Mouse (Mus musculus): ENCODE results near the gene Thnsl2. TPM values are rescaled to one million over a fixed set of nuclear protein-coding genes. Genes with fewer than 3 reads are reported as not detected.

The Thnsl2 gene
- 5.3 TPM in 2 replicates for polyA plus RNA-seq (2016; fragmentation: Nextera tagmentation; extraction: Ambion mirVana)

DNA sequence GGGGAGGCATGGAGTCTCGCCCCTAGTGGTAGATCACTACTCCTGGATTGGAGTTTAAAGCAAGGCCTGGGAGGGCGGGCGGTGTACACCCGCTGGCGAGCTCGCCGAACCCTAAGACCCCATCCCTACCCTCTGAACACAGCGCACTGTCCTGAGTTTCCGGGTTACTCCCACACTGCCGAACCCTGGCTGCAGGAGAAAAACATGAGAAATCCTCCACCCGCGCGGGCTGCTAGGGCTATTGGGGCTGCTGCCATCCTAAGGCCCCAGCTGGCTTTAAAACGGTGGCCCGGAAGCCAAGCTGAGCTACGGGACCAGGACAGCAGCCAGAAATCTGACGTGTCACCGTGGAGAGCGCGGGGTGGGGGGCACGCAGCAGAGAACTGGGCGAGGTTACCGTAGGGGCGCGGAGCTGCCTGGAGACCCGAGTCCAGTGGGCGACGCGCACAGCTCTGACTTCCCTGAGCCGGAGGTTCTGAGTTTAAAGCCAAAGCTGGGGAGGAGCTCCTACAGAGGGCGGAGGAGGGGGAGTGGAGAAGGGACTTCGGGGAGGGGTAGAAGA, at the start of gene Thnsl2:
TSS of gene Thnsl2 (minus strand) at position 546 of the 562 bp plus-strand sequence.
- peak; percentile 80 for DNase-seq (ENCODE audit: low spot score)
- under 1% methylated on average over 32 of the region's 32 CpGs for WGBS
- Histone ChIP-seq H3K4me1 (peaks cover 14% of the 10 kb centered on the region), H3K27ac (replicated peaks) (peak within 1 kb of the TSS; percentile 87), H3K36me3 (replicated peaks) (no peaks in the 10 kb centered on the region), H3K4me3 (peak within 1 kb of the TSS; percentile 75), H3K27me3 (replicated peaks; ENCODE audit: low read depth, poor library complexity, severe bottlenecking) (peaks cover 4% of the 10 kb centered on the region; the same call in 1 of the 2 replicates), H3K9me3 (no peaks in the 10 kb centered on the region)

DNA sequence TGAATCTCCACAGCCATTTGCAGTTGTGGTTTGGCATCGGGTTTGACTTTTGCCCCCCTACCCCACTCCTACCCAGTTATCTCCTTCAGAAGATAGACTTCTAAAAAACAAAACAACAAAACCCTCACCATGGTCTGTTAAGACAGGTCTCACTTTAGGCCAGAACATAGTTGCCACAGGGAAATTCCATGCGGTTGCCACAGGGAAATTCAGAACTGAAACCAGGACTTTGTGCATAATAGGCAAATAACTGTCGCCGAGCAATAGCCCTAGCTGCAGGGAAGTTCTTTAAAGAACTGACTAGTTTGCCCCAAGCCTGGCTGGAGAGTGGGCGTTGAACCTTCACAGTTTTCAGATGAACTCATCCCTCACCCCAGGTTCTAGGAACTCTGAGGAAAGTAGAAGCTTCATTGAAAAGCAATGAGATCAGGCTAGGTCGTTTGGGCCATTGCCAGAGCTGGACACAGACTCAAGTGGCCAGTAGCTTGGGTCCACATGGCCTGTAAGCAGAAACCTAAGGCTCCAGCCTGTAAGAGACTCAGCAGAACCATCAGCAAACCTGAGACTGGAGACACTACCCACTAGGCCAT, 49.0 kb upstream of the Thnsl2 start:
- Histone ChIP-seq H3K27me3 (replicated peaks; ENCODE audit: low read depth, poor library complexity, severe bottlenecking) (no peaks in the 10 kb centered on the region), H3K9me3 (no peaks in the 10 kb centered on the region), H3K4me1 (no peaks in the 10 kb centered on the region), H3K36me3 (replicated peaks) (no peaks in the 10 kb centered on the region), H3K27ac (replicated peaks) (no peak overlapping the region), H3K4me3 (no peak overlapping the region)
- DNase-seq (ENCODE audit: low spot score), result no peak
- 82% methylated on average over 6 of the region's 6 CpGs for WGBS

DNA sequence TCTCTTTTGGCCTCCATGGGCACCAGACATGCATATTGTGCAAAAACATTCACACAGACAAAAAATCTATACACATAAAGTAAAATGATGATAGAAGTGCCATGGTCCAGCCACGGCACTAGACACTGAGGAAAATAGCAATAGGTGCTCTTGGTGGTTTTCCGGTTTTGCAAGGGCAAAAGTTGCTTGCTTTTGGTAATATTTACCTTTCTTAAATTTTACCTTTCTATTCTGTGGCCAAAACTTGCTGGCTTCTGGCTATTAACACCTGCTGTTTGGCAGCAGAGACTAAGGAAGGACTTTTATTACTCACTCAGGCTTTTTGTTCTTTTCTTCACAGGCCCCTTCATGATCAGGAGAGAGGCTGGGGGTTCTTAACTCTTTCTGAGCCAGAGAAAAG, 46.3 kb upstream of the Thnsl2 start:
- 86% methylated on average over 2 of the region's 2 CpGs for WGBS
- Histone ChIP-seq H3K9me3 (no peaks in the 10 kb centered on the region), H3K27me3 (replicated peaks; ENCODE audit: low read depth, poor library complexity, severe bottlenecking) (no peaks in the 10 kb centered on the region), H3K4me1 (no peaks in the 10 kb centered on the region), H3K4me3 (no peak overlapping the region), H3K36me3 (replicated peaks) (no peaks in the 10 kb centered on the region), H3K27ac (replicated peaks) (no peak overlapping the region)
- no peak for DNase-seq (ENCODE audit: low spot score)

DNA sequence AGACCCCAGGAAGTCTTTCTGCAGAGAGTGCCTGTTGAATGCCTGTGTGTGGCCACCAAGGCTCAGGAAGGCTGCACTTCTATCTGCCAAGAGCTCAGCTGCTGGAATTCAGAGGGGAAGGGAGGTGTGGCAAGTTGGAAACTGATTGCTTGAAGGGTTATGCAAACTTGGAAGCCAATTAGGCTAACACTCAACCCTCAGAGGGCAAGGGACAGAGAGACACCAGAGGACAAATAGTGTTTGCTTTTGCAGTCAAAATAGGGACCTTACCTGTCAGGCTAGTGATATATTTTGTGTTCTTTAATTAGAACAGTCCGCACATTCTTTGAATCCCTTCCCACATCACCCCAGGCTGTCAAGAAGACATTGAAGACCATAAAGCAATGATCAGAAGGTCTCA, 45.3 kb upstream of the Thnsl2 start:
- H3K27me3 ChIP-seq (replicated peaks; ENCODE audit: low read depth, poor library complexity, severe bottlenecking), result no peaks in the 10 kb centered on the region
- H3K36me3 ChIP-seq (replicated peaks), result no peaks in the 10 kb centered on the region
- H3K9me3 ChIP-seq, result no peaks in the 10 kb centered on the region
- WGBS, result 76% methylated on average over 1 of the region's 1 CpGs
- H3K4me1 ChIP-seq, result no peaks in the 10 kb centered on the region
- no peak overlapping the region for H3K27ac ChIP-seq (replicated peaks)
- H3K4me3 ChIP-seq, result no peak overlapping the region
- no peak for DNase-seq (ENCODE audit: low spot score)

DNA sequence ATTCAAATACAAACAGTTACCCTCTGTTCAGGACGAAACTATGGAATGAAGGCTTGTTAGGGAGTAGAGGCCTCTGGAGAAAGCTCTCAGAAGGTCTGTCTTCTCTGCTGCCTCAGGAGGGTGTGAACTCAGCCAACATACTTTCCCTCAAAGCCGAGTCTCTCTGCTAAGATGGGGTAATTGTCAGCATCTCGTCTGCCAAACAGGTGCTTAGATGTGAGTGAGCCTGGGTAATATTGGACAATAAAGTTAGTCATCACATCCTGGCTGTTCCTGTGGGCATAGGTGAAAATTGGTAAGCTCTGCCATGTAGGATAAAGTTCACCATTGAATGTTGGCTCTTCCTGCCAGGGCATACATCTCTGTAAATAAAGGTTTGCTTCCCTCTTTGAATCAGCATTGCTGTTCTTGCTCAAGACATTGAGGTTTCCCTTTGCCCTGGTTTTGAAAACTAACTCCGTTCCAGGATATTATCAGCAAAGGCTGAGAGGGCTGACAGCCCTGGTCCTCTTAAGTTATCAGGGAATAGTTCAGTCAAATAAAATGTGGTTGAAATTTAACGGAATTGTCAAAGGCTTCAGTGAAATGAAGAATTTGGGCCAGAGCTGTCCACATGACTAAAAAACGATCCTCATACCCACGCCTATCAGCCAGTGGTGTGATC, 40.8 kb upstream of the Thnsl2 start:
- H3K4me3 ChIP-seq, result no peak overlapping the region
- no peaks in the 10 kb centered on the region for H3K9me3 ChIP-seq
- no peaks in the 10 kb centered on the region for H3K4me1 ChIP-seq
- no peaks in the 10 kb centered on the region for H3K36me3 ChIP-seq (replicated peaks)
- no peak overlapping the region for H3K27ac ChIP-seq (replicated peaks)
- no peak for DNase-seq (ENCODE audit: low spot score)
- WGBS, result 86% methylated on average over 7 of the region's 7 CpGs
- H3K27me3 ChIP-seq (replicated peaks; ENCODE audit: low read depth, poor library complexity, severe bottlenecking), result no peaks in the 10 kb centered on the region

DNA sequence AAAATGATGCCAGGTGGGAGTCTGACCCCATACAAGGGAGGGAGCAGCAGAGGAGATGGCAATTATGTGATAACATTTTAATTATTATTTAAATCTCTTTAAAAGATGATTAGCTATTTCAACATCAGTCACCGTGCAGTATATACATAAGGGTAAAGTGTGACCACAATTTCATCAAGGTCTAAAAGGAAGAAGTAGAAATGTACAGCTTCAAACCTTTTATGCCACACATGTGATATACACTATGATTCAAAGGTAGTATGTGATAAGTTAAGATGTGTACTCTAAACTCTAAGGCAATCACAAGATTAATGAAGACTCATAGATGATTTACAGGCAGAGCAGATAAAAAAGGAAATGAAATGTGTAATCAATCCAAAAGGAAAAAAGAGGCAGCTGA, 36.4 kb upstream of the Thnsl2 start:
- H3K36me3 ChIP-seq (replicated peaks), result no peaks in the 10 kb centered on the region
- H3K27me3 ChIP-seq (replicated peaks; ENCODE audit: low read depth, poor library complexity, severe bottlenecking), result no peaks in the 10 kb centered on the region
- WGBS, result 91% methylated on average over 1 of the region's 1 CpGs
- H3K27ac ChIP-seq (replicated peaks), result no peak overlapping the region
- no peaks in the 10 kb centered on the region for H3K9me3 ChIP-seq
- H3K4me1 ChIP-seq, result no peaks in the 10 kb centered on the region
- DNase-seq (ENCODE audit: low spot score), result no peak
- H3K4me3 ChIP-seq, result no peak overlapping the region

DNA sequence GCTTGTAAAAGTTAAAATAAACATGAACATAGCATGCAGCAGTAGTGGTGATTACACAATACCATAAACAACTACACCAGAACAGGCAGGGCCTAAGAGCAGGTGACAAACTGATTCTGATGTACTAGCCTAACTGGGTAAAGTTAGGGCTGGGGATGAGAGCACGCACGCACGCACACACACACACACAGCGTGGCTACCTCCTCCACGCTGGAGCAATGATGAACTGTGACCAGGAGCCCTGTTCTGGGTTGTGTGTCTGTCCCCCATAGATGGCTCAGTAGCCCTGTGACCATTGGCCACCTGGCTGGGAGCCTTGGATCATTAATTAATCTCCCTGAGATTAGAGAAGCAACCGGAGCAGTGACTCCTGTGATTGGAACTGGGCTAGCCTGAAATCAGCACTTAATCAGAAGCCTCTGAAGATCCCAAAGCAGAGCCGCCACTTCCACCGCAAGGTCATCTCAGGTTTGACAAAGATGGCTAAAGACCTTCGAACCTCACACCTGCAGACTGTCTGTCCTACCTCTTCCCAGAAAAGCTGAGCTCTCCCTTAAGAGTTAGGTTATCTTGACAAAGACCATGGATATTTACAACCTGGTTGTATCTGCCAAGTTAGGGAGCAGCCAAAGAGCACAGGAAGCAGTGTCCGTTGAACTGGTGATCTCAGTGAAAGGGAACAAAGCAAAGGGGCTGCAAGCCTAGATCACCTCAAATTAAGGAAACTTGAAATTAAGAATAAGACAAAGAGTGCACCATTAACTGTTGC, 28.8 kb upstream of the Thnsl2 start:
- H3K9me3 ChIP-seq, result no peaks in the 10 kb centered on the region
- H3K4me3 ChIP-seq, result no peak overlapping the region
- H3K27me3 ChIP-seq (replicated peaks; ENCODE audit: low read depth, poor library complexity, severe bottlenecking), result no peaks in the 10 kb centered on the region
- 93% methylated on average over 10 of the region's 10 CpGs for WGBS
- no peaks in the 10 kb centered on the region for H3K36me3 ChIP-seq (replicated peaks)
- DNase-seq (ENCODE audit: low spot score), result no peak
- H3K27ac ChIP-seq (replicated peaks), result no peak overlapping the region
- H3K4me1 ChIP-seq, result no peaks in the 10 kb centered on the region

DNA sequence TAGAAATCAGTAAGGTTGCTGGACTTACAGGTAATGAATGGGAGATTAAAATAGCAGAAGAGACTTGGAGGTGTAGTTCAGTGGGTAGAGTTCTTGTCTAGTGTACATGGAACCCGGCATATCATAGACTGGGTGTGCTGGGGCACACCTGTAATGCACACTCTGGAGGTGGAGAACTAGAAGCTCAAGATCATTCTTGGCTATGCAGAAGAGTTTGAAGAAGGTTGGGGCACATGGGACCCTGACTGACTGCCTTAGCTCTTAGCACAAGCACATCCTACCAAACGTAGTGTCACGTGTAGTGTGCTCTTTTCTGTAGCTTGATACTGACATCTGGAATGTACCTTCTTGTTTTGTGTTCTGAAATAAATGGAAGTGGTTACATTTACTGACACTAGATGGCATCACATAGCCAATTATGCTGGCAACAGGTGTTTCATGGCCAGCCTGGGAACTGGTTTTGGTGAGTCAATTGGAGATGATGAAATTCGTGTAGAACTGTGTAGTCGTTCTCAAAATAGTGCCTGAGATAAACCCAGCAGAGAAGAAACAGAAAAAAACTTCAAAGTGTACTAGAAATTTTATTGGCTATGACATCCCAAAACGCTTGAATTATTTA, 22.4 kb upstream of the Thnsl2 start:
- WGBS, result 53% methylated on average over 6 of the region's 6 CpGs

DNA sequence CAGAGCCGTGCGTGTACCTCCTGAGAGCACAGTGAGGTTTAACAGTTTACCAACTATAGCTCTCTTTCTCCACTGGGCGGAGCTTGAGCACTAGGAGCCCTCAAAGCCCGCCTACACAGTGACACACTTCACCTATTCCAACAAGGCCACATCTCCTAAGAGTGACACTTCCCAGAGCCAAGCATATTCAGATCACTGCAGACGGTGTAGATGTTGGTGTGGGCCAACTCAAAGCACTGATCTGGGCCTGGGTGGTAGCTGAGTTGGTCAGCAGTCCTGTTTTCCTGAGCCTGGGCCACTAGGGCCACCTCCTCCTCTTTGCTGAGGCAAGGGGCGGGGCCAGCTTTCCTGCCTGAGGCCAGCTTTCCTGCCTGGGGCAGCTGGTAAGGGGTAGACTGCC, 20.2 kb upstream of the Thnsl2 start:
- DNase-seq (ENCODE audit: low spot score), result peak; percentile 24
- H3K9me3 ChIP-seq, result no peaks in the 10 kb centered on the region
- no peak overlapping the region for H3K4me3 ChIP-seq
- no peaks in the 10 kb centered on the region for H3K27me3 ChIP-seq (replicated peaks; ENCODE audit: low read depth, poor library complexity, severe bottlenecking)
- no peaks in the 10 kb centered on the region for H3K36me3 ChIP-seq (replicated peaks)
- 25% methylated on average over 6 of the region's 6 CpGs for WGBS
- no peak overlapping the region for H3K27ac ChIP-seq (replicated peaks)
- peaks cover 6% of the 10 kb centered on the region; the same call in 1 of the 2 replicates for H3K4me1 ChIP-seq

More for the DNA sequence above, 22.4 kb upstream of the Thnsl2 start:
- DNase-seq (ENCODE audit: low spot score), result peak; percentile 31
- Histone ChIP-seq H3K27ac (replicated peaks) (no peak overlapping the region), H3K27me3 (replicated peaks; ENCODE audit: low read depth, poor library complexity, severe bottlenecking) (no peaks in the 10 kb centered on the region), H3K4me1 (peaks cover 6% of the 10 kb centered on the region; the same call in 1 of the 2 replicates), H3K9me3 (no peaks in the 10 kb centered on the region), H3K4me3 (no peak overlapping the region), H3K36me3 (replicated peaks) (no peaks in the 10 kb centered on the region)

DNA sequence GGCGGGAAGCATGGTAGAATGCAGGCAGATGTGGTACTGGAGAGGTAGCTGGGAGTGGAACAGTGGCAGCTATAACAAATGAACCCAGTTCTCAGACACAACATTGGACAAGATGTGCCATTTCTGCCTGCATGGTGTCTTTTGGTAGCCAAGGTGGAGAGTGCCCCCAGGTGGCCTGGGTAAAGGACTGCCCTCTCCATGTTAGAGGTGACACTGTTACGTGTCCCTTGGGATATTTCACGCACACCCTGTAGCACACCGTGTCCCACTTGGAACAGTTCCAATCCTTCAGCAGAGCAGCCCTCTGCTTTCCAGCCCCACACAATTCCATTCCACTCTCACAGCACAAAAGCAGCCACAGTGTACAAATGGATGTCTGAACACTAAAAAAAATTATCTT, 18.0 kb upstream of the Thnsl2 start:
- H3K9me3 ChIP-seq, result no peaks in the 10 kb centered on the region
- no peaks in the 10 kb centered on the region for H3K36me3 ChIP-seq (replicated peaks)
- no peak overlapping the region for H3K27ac ChIP-seq (replicated peaks)
- H3K27me3 ChIP-seq (replicated peaks; ENCODE audit: low read depth, poor library complexity, severe bottlenecking), result no peaks in the 10 kb centered on the region
- no peak for DNase-seq (ENCODE audit: low spot score)
- 84% methylated on average over 4 of the region's 4 CpGs for WGBS
- H3K4me3 ChIP-seq, result no peak overlapping the region
- H3K4me1 ChIP-seq, result peaks cover 6% of the 10 kb centered on the region; the same call in 1 of the 2 replicates

DNA sequence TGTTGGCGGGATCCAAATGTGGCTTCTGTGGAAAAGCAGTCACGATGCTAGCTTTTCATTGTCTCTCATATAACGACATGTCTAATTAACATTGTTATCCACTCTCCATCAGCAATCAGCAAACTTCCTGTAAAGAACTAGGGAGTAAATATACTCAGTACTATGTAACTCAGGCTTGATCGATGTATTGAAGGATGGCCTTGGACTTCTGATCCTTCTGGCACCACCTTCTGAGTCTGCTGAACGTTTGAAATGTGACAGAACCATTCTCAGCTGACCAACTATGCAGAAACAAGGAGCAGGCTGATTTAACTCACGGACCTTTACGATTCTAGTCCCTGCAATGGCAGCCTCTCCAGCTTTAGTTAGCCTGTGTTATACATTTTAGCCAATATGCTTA, 17.1 kb upstream of the Thnsl2 start:
- Histone ChIP-seq H3K4me3 (no peak overlapping the region), H3K27me3 (replicated peaks; ENCODE audit: low read depth, poor library complexity, severe bottlenecking) (no peaks in the 10 kb centered on the region), H3K4me1 (peaks cover 6% of the 10 kb centered on the region; the same call in 1 of the 2 replicates), H3K27ac (replicated peaks) (no peak overlapping the region), H3K36me3 (replicated peaks) (no peaks in the 10 kb centered on the region), H3K9me3 (no peaks in the 10 kb centered on the region)
- DNase-seq (ENCODE audit: low spot score), result no peak
- 81% methylated on average over 7 of the region's 7 CpGs for WGBS

DNA sequence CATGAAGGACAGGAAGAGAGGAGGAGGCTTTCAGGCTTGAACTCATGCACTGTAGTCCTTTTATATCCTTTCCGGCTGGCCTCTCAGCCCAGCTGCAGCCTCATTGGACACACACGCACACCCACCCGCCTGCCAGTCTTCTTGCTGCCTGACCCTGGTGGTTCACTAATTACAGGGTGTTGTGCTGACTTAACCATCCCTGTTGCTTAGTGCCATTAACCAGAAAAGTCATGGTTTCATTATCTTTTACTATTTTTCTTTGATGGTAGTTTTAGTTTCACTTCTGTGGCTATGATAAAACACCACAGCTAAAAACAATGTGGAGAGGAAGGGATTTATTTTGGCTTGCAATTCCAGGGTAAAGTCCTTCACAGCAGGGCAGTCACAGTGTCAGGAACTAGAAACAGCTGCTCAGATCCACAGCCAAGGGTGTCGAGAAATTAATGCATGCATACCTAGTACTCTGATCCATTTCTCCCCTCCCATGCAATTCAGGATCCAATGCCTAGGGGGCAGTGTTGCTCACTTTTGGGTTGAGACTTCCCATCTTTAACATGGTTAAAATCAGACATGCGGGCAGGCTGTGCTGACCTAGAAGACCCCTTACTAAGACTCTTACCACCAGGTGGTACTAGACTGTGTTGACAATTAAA, 12.6 kb upstream of the Thnsl2 start:
- Histone ChIP-seq H3K36me3 (replicated peaks) (no peaks in the 10 kb centered on the region), H3K9me3 (no peaks in the 10 kb centered on the region), H3K4me3 (no peak overlapping the region), H3K4me1 (no peaks in the 10 kb centered on the region), H3K27me3 (replicated peaks; ENCODE audit: low read depth, poor library complexity, severe bottlenecking) (no peaks in the 10 kb centered on the region), H3K27ac (replicated peaks) (no peak overlapping the region)
- WGBS, result 72% methylated on average over 5 of the region's 5 CpGs
- DNase-seq (ENCODE audit: low spot score), result peak; percentile 50
